Mouse (Mus musculus) urinary bladder, postnatal 4 days (tissue): ENCODE measurements around the gene Mroh8.
"Not testable (repeated sequence)": the region's sequence is repeated elsewhere in the genome, so short reads cannot be mapped to it uniquely, and the experiment has no call there.

Experiments used
- DNase-seq, 2 experiments: peaks; one replicate each; pipeline ENCODE4 v3.0.0; 2021 to 2022; ENCODE audit warnings: low spot score in 2 of 2

Gene Mroh8

DNA sequence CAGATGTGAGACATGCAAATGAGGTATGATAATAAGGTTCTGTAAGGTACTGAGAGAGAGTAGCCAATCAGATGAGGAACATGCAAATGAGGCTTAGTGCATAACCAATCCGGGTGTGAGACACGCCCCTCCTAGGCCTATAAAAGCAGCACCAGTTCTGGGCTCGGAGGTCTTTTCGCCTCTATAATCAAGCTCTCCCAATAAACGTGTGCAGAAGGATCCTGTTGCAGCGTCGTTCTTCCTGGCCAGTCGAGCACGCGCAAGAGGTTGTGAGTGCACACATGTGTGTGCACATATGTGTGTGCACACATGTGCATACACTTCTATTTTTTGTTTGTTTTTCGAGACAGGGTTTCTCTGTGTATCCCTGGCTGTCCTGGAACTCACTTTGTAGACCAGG is 80.9 kb downstream of the Mroh8 start:
- not testable (repeated sequence) for DNase-seq

DNA sequence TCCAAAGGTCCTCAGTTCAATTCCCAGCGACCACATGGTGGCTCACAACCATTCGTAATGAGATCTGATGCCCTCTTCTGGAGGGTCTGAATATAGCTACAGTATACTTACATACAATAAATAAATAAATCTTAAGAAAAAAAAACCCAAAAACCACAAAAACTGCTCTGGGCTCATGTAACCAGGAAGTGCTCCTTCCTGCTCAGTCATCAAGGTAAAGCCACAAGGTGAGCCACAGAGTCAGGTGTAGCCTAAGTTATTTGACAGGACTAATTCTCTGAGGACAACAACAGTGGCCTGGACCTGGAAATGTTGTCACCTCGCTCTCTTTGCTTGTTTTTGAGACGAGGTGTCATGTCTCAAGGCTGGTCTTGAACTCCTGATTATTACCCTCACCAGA is 88.7 kb downstream of the Mroh8 start:
- no peak for DNase-seq

DNA sequence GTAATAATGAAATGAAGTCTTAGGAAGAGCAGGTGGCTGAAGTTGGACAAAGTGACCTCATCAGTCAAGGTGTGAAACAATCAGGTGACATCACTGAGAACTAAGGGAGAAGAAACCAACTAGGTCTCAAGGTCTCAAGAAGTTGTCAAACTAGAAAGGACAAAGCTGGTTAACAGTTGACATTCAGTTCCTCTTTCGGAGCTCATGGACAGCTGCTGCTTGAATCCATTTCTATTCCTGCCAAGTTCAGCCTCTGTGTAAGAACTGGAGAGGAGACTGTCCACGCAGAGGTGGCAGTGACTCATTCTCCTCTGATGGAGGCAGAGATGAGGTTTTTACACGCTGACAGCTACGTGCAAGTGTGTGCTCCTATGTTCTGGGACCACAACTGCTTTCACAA is 92.1 kb downstream of the Mroh8 start:
- DNase-seq, result no peak

DNA sequence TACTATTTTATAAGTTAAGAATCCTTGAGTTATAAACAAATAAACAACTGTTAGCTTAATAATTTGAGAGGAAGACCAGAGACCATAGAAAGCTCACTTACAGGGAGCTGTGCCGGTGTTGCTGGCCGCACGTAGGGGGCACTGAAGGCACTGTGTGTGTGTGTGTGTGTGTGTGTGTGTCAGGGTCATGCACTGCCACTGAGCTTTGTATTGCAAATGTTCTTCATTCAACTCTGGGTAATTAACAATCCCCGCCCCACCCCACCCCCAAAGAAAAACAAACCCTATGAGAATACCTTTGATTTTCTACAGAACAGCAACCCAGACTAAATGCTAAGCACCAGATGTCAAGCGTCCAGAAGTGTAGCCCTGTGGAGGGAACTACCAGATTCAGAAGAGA is 92.8 kb downstream of the Mroh8 start:
- no peak for DNase-seq

DNA sequence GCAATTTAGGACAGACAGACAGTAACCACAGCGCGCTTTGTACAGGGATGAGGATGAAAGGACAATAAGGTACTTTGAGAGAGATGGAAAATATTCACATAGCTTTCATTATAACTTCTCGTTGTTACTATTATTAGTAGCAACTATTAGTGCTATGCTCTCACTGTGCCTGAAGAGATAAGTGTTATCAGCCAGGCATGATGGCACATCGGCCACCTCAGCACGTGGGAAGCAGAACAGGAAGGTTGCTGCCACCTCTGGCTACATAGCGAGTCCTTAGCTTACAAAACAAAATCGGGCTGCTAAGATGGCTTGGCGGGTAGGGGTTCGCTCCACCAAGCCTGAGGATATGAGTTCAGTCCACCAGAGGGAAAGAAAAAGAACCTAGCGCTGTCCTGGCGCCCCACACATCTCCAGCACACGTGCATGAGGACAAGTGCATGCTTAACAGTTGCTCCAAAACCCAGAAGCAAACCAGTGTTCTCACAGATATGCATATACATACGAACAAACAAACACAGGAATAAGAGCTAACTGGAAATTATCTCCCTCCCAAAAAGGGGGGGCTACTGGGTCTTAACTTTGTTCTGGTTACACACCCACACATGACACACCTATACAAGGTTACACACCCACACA is 94.2 kb downstream of the Mroh8 start:
- no peak for DNase-seq

DNA sequence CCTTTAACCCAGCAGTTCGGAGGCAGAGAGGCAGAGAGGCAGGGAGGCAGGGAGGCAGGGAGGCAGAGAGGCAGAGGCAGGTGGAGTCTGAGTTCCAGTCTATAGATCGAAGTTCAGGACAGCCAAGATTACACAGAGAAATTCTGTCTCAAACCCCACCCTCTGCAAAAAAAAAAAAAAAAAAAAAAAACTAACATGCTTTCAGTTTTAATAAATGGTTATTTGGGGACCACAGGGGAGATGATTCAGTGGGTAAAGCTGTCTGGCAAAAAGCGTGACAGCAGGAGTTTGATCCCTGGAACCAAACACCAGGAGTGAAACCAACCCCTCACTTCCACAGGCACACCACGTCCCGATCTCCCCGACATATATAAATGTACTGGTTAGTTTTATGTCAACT is 101.2 kb downstream of the Mroh8 start:
- DNase-seq, result no peak

DNA sequence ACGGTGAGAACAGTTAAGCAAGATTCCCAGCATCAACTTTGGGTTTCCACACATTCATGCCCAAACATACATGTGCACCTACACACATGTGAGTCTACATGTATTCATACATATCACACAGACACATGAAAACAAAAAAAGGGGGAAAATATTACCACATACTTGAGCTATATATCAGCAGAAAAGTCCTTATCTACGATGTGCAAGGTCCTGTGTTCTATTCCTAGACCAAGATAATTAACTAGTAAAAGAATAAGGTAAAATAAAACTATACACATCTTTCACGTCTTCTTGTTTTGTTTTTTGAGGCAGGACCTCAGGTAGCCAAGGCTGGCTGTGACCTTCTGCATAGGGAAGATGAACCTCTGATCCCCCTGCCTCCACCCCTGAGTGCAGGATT is 103.1 kb downstream of the Mroh8 start:
- no peak for DNase-seq

DNA sequence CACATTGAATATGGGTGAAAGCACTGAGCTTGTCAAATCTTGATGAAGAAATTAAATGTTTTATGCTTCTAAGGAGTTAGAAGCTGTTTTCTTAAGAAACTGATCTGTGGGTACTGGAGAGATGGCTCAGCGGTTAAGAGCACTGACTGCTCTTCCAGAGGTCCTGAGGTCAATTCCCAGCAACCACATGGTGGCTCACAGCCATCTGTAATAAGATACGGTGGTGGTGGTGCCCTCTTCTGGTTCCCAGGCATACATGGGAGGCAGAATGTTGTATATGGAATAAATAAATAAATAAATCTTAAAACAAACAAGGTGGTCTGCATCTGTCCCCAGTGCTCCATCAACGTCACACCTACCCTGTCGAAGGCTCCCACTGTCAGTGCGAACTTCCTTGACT is 104.9 kb downstream of the Mroh8 start:
- DNase-seq, result no peak

DNA sequence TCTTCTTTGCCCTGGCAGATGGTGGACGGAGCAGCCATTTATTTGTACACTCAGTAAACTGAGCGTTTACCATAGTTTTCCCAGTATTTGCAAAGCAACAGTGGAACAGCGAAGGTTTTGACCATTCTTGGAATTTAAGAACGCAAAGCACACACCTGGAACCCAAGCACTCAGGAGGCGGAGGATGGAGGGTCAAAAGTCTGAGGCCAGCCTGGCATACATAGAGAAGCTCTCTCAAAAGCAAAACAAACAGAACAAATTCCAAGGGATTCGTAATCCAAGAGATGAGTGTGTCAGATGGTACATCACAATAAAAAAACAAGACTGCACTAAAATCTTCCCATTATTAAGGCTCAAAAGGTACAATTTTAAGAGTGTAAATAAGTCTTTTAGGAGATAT is 105.8 kb downstream of the Mroh8 start:
- no peak for DNase-seq

DNA sequence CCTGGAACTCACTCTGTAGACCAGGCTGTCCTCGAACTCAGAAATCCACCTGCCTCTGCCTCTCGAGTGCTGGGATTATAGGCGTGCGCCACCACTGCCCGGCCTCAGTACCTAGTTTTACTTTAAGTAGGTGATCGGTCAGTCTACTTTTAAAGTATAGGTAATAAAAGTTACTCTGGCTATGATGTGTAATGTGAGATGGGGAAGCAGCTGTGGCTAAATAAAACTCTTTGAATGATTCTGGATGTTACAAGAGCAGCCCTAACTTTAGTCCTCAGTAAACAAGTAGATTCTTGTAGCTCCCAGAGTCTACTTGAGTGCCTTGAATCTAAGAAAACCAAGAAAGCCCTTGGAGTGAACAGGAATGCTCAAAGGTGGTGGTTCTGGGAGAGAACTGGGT is 106.4 kb downstream of the Mroh8 start:
- DNase-seq, result no peak

DNA sequence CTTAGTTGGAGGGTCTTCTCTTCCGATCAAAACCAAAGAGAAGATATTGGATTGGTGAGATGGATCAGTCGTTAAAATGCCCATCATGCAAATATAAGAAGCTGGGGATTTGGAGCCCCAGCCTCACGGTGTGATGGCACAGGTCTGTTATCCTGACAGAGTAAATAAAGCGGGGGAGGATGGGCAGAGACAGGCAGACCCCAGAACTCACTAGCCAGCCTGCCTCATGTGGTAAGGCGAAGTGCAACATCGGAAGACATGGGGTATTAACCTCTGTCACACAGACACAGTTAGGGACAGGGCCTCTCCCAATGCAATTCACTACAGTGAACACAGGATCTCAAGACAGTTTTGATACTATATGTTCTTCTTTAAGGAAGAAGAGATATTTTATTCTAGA is 108.7 kb downstream of the Mroh8 start:
- DNase-seq, result no peak

DNA sequence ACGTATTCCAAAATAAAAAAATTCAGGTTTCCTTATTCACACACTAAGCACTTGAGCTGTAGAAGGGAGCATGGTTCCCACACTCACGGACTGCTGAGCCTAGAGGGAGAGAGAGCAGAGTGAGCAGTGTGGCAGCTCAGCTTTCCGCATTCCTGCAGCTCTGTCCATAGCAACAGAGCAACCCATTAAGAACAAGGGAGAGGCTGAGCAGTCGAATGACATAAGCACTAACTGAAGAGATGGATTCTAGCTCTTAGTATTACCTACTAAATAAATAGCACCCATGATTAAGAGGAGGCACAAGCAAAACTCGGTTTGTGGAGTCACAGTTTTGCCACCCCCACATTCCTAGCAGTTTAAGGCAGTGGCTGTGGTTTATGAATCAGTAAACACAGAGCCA is 109.2 kb downstream of the Mroh8 start:
- DNase-seq, result no peak

DNA sequence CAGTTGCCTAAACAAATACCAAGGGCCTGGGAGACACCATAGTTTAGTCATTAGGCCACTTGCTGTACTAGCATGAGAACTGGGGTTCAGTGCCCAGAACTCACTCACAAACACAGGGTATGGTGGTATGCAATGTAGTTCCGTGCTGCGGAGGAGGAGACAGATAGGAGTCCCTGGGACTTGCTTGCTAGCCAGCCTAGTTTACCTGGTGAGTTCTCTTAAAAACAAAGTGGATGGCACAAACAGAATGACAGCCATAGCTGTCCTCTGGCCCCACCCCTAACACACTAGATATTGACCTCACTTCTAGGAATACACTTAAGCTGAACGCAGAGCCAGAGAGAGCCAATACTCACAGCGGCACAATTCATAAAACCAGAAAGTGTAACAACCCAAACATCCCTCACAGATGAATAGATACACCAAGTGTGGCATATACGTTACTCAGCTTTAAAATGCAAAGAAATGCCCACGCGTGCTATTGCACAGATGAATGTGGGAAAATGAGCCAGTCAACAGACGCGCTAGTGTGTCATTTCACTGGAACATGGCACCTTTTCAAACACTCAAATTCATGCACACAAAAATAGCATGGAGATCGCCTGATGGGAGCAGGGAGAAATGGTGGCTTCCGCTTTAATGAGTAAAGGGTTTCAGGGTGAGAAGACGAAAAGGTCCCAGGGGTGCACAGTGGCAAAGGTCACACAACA is 112.8 kb downstream of the Mroh8 start:
- no peak for DNase-seq

DNA sequence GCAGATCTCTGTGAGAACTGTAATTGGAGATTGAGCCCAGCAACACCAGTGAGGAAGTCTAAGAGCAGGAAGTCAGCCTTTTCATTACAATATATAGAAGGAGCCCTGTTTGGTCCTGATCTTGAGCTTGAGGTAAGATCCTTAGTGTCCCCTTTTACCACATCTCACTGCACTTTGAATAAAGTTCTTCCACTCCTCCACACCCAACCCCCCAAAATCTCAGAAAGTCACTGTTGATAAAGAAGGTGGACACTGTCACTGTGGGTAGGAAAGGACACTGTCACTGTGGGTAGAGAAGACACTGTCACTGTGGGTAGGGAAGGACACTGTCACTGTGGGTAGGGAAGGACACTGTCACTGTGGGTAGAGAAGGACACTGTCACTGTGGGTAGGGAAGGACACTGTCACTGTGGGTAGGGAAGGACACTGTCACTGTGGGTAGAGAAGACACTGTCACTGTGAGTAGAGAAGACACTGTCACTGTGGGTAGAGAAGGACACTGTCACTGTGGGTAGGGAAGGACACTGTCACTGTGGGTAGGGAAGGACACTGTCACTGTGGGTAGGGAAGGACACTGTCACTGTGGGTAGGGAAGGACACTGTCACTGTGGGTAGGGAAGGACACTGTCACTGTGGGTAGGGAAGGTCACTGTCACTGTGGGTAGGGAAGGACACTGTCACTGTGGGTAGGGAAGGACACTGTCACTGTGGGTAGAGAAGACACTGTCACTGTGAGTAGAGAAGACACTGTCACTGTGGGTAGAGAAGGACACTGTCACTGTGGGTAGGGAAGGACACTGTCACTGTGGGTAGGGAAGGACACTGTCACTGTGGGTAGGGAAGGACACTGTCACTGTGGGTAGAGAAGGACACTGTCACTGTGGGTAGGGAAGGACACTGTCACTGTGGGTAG is 113.8 kb downstream of the Mroh8 start:
- not testable (repeated sequence) for DNase-seq

DNA sequence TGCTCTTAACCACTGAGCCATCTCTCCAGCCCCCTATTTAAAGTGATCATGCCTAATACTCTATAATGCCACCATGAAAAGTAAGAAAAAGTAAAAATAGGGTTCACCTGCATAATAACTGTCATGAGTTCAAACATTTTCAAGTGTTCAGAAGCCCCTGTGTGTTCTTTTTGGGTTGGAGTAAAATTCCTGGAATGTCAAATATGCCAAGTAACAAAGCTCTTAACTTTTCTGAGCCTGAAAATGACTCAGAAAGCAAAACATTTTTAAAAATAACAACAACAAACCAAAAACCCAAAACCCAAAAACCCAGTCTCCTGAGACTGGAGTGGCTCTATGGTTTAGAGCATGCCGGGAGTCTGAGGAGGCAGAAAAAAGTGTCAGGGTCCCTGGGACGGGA is 115.2 kb downstream of the Mroh8 start:
- DNase-seq, result no peak
